Comparison of ENCODE assay signal across 11 mouse cellular contexts in genomic region chr6:48573280-48573679, GRCm38 (mm10). TPM values are rescaled to one million over a fixed set of nuclear protein-coding genes. Genes with fewer than 3 reads are reported as not detected.
DNase-seq lines count a peak whose midpoint lies in the region; ATAC-seq lines count a peak whose summit lies in the region.
"Had no signal": no experiment of that assay in that cellular context is flagged by ENCODE, and none has a peak within 500 bp of the region (broad histone marks: within the 10 kb centered on the region; RNA-seq: fewer than 3 reads in every experiment).

No protein-coding gene starts in this region.

- no peaks in the 10 kb centered on the region for H3K36me3 ChIP-seq in intestine, embryonic 14.5 days (ENCODE audit: control insufficient read depth, insufficient read depth, low read length)
- no peaks in the 10 kb centered on the region for H3K36me3 ChIP-seq in limb, embryonic 15.5 days
- peaks cover 6% of the 10 kb centered on the region; the same call in 1 of the 2 replicates for H3K36me3 ChIP-seq in forebrain, embryonic 13.5 days (ENCODE audit: poor library complexity, severe bottlenecking)
- H3K36me3 ChIP-seq: hindbrain, embryonic 15.5 days; liver, embryonic 15.5 days had no signal

- DNase-seq in adrenal gland, adult 2 months: peak; percentile 47
- no peak for DNase-seq in adrenal gland, postnatal 4 days (ENCODE audit: low spot score in 2 of 2)
- peak; percentile 42 for DNase-seq in forelimb bud, embryonic 11.5 days (ENCODE audit: low read depth, low spot score)
- peak; percentile 62 for DNase-seq in intestine, embryonic 14.5 days (ENCODE audit: low spot score)
- DNase-seq in frontal cortex, postnatal 36 days (ENCODE audit: low spot score in 2 of 2): no peak
- DNase-seq in retina, postnatal 1 day: no peak

- no peak for ATAC-seq in intestine, embryonic 14.5 days (replicated peaks; ENCODE audit: low FRiP score, low TSS enrichment, low read depth)
- no peak for ATAC-seq in limb, embryonic 15.5 days (ENCODE audit: insufficient number of reproducible peaks, low FRiP score, low TSS enrichment, low read depth)
- no peak for ATAC-seq in forebrain, embryonic 13.5 days

- no peak overlapping the region for H3K4me3 ChIP-seq in intestine, embryonic 14.5 days (ENCODE audit: low read depth, low read length)
- H3K4me3 ChIP-seq in limb, embryonic 15.5 days: no peak overlapping the region
- H3K4me3 ChIP-seq in forebrain, embryonic 13.5 days: no peak overlapping the region
- H3K4me3 ChIP-seq: hindbrain, embryonic 15.5 days; liver, embryonic 15.5 days had no signal

- no peak overlapping the region for H3K4me2 ChIP-seq in intestine, embryonic 14.5 days (ENCODE audit: low read length)
- no peak overlapping the region for H3K4me2 ChIP-seq in limb, embryonic 15.5 days
- no peak overlapping the region for H3K4me2 ChIP-seq in forebrain, embryonic 13.5 days
- H3K4me2 ChIP-seq: hindbrain, embryonic 15.5 days; liver, embryonic 15.5 days had no signal

- 25% methylated on average over 10 of the region's 10 CpGs for WGBS in intestine, embryonic 14.5 days
- 38% methylated on average over 10 of the region's 10 CpGs for WGBS in limb, embryonic 15.5 days
- WGBS in forebrain, embryonic 13.5 days: 75% methylated on average over 10 of the region's 10 CpGs

- no peaks in the 10 kb centered on the region; the same call in 1 of the 2 replicates for H3K9me3 ChIP-seq in intestine, embryonic 14.5 days (ENCODE audit: control insufficient read depth, low read length)
- H3K9me3 ChIP-seq in limb, embryonic 15.5 days: no peaks in the 10 kb centered on the region
- H3K9me3 ChIP-seq in forebrain, embryonic 13.5 days (replicated peaks): no peaks in the 10 kb centered on the region
- H3K9me3 ChIP-seq: hindbrain, embryonic 15.5 days; liver, embryonic 15.5 days had no signal

- no peak overlapping the region for H3K9ac ChIP-seq in intestine, embryonic 14.5 days (ENCODE audit: low read length)
- H3K9ac ChIP-seq in limb, embryonic 15.5 days: no peak overlapping the region
- H3K9ac ChIP-seq in forebrain, embryonic 13.5 days: no peak overlapping the region
- H3K9ac ChIP-seq: hindbrain, embryonic 15.5 days; liver, embryonic 15.5 days had no signal

- peaks cover 33% of the 10 kb centered on the region for H3K4me1 ChIP-seq in intestine, embryonic 14.5 days (replicated peaks; ENCODE audit: control insufficient read depth, insufficient read depth, low read length)
- peaks cover 21% of the 10 kb centered on the region for H3K4me1 ChIP-seq in limb, embryonic 15.5 days
- peaks cover under 1% of the 10 kb centered on the region; the same call in 1 of the 2 replicates for H3K4me1 ChIP-seq in forebrain, embryonic 13.5 days

- H3K27ac ChIP-seq in intestine, embryonic 14.5 days (ENCODE audit: low read depth): peak overlapping the region; percentile 67
- peak overlapping the region; percentile 50; the same call in 1 of the 2 replicates for H3K27ac ChIP-seq in limb, embryonic 15.5 days
- no peak overlapping the region for H3K27ac ChIP-seq in forebrain, embryonic 13.5 days
- H3K27ac ChIP-seq: hindbrain, embryonic 15.5 days; liver, embryonic 15.5 days had no signal

- no peaks in the 10 kb centered on the region for H3K27me3 ChIP-seq in intestine, embryonic 14.5 days (replicated peaks; ENCODE audit: control insufficient read depth, insufficient read depth, low read length)
- H3K27me3 ChIP-seq in limb, embryonic 15.5 days: no peaks in the 10 kb centered on the region
- no peaks in the 10 kb centered on the region for H3K27me3 ChIP-seq in forebrain, embryonic 13.5 days
- H3K27me3 ChIP-seq: hindbrain, embryonic 15.5 days; liver, embryonic 15.5 days had no signal

RNA-seq across cellular contexts. Expression of gene Rarres2, which starts 0.7 kb away (rescaled TPM):
- total RNA-seq in adrenal gland, adult 2 months (2021): 100 to 1,000 TPM in 1 of 2 experiments, 10 to 100 TPM in 1; 73.4 to 101 TPM
- 29.3 and 41.8 TPM in 2 replicates for polyA plus RNA-seq in adrenal gland, adult 2 months (2012; rRNA removed)
- total RNA-seq in adrenal gland, postnatal 4 days (2021): 100 to 1,000 TPM in 1 of 2 experiments, 10 to 100 TPM in 1; 82.0 to 161 TPM
- polyA plus RNA-seq in intestine, embryonic 14.5 days (2014; fragmentation: Nextera tagmentation; extraction: Ambion mirVana): 69.7 and 73.9 TPM in 2 replicates
- 24.8 and 30.5 TPM in 2 replicates for polyA plus RNA-seq in limb, embryonic 15.5 days (2015; fragmentation: Nextera tagmentation; extraction: Ambion mirVana)
- 1.8 and 2.5 TPM in 2 replicates for polyA plus RNA-seq in forebrain, embryonic 13.5 days (2015; fragmentation: Nextera tagmentation; extraction: Ambion mirVana)

RNA-seq across cellular contexts. Expression of gene Gm45021, which starts 16.1 kb away (rescaled TPM):
- total RNA-seq in adrenal gland, adult 2 months (2021): not detected
- polyA plus RNA-seq in adrenal gland, adult 2 months (2012; rRNA removed): not detected in 2 replicates
- total RNA-seq in adrenal gland, postnatal 4 days (2021): not detected
- polyA plus RNA-seq in intestine, embryonic 14.5 days (2014; fragmentation: Nextera tagmentation; extraction: Ambion mirVana): not detected in 2 replicates
- not detected in 2 replicates for polyA plus RNA-seq in limb, embryonic 15.5 days (2015; fragmentation: Nextera tagmentation; extraction: Ambion mirVana)
- polyA plus RNA-seq in forebrain, embryonic 13.5 days (2015; fragmentation: Nextera tagmentation; extraction: Ambion mirVana): not detected in 2 replicates
- polyA plus RNA-seq: brain, embryonic 14.5 days; hindbrain, embryonic 15.5 days; liver, embryonic 15.5 days had no signal

RNA-seq across cellular contexts. Expression of gene Lrrc61, which starts 18.7 kb away (rescaled TPM):
- total RNA-seq in adrenal gland, adult 2 months (2021): 10 to 100 TPM; 30.8 to 45.1 TPM
- 32.4 and 33.3 TPM in 2 replicates for polyA plus RNA-seq in adrenal gland, adult 2 months (2012; rRNA removed)
- 10 to 100 TPM; 42.8 to 43.5 TPM for total RNA-seq in adrenal gland, postnatal 4 days (2021)
- polyA plus RNA-seq in intestine, embryonic 14.5 days (2014; fragmentation: Nextera tagmentation; extraction: Ambion mirVana): 6.7 and 7.7 TPM in 2 replicates
- 9.9 and 10.8 TPM in 2 replicates for polyA plus RNA-seq in limb, embryonic 15.5 days (2015; fragmentation: Nextera tagmentation; extraction: Ambion mirVana)
- polyA plus RNA-seq in forebrain, embryonic 13.5 days (2015; fragmentation: Nextera tagmentation; extraction: Ambion mirVana): 12.5 and 13.4 TPM in 2 replicates

RNA-seq across cellular contexts. Expression of gene Repin1, which starts 20.4 kb away (rescaled TPM):
- 10 to 100 TPM; 55.6 to 67.5 TPM for total RNA-seq in adrenal gland, adult 2 months (2021)
- 127 and 152 TPM in 2 replicates for polyA plus RNA-seq in adrenal gland, adult 2 months (2012; rRNA removed)
- 10 to 100 TPM; 59.7 to 61.5 TPM for total RNA-seq in adrenal gland, postnatal 4 days (2021)
- 28.4 and 29.5 TPM in 2 replicates for polyA plus RNA-seq in intestine, embryonic 14.5 days (2014; fragmentation: Nextera tagmentation; extraction: Ambion mirVana)
- 21.0 and 23.9 TPM in 2 replicates for polyA plus RNA-seq in limb, embryonic 15.5 days (2015; fragmentation: Nextera tagmentation; extraction: Ambion mirVana)
- 35.8 and 38.8 TPM in 2 replicates for polyA plus RNA-seq in forebrain, embryonic 13.5 days (2015; fragmentation: Nextera tagmentation; extraction: Ambion mirVana)

RNA-seq across cellular contexts. Expression of gene Gm44965, which starts 20.5 kb away (rescaled TPM):
- total RNA-seq in adrenal gland, adult 2 months (2021): not detected
- not detected in 2 replicates for polyA plus RNA-seq in adrenal gland, adult 2 months (2012; rRNA removed)
- 1 to 10 TPM in 1 of 2 experiments, not detected in 1; 2.0 TPM for total RNA-seq in adrenal gland, postnatal 4 days (2021)
- not detected in 2 replicates for polyA plus RNA-seq in intestine, embryonic 14.5 days (2014; fragmentation: Nextera tagmentation; extraction: Ambion mirVana)
- polyA plus RNA-seq in limb, embryonic 15.5 days (2015; fragmentation: Nextera tagmentation; extraction: Ambion mirVana): 0.79 and 1.1 TPM in 2 replicates
- 1.7 TPM in 1 of 2 replicates, not detected in the other for polyA plus RNA-seq in forebrain, embryonic 13.5 days (2015; fragmentation: Nextera tagmentation; extraction: Ambion mirVana)
- polyA plus RNA-seq: brain, embryonic 14.5 days; liver, embryonic 15.5 days had no signal

Comparison
In these comparisons a context has a peak if more than half of its experiments do, and no peak if none do; other contexts are left out.
1. DNase-seq: peak in adrenal gland, adult 2 months (single experiment), forelimb bud, embryonic 11.5 days (single experiment) and intestine, embryonic 14.5 days (single experiment); none in adrenal gland, postnatal 4 days (0 of 2), frontal cortex, postnatal 36 days (0 of 2) and retina, postnatal 1 day (single experiment).